In the genomic region with DNA sequence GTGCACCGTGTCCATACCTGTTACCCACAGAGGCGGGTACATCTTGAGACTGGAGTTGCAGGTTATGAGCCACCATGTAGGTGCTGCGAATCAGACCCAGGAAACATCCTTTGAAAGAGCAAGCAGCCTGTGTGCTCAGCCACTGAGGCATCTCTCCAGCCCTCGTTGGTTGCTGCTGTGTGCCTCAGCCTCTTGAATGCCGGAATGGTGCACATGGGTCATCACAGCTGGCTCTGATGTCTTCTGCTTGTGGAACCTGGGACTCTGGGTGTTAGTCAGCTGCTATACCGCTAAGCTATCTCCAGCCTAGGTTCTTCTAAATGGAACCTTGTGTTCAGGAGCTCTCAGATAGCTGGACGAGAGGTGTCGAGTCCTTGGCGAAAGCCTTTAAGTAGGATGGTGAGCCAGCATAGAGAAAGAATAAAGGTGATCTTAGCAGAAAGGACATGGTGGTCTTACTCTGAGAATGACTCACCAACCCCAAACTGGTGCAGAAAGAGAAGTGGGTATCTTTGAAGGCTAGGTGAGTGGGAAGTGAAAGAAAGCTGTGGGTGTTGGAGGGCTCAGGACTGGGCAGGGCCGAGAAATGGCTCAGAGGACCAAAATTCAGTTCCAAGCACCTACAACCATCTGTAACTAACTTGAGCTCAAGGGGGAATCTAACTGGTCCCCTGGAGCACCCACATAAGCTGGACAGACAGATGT, we compare ENCODE assay signal across 11 mouse cellular contexts. TPM values are rescaled to one million over a fixed set of nuclear protein-coding genes. Genes with fewer than 3 reads are reported as not detected.
DNase-seq lines count a peak whose midpoint lies in the region; ATAC-seq and TF ChIP-seq lines count a peak whose summit lies in the region.
"Had no signal": no experiment of that assay in that cellular context is flagged by ENCODE, and none has a peak within 500 bp of the region (broad histone marks: within the 10 kb centered on the region; RNA-seq: fewer than 3 reads in every experiment).

No protein-coding gene starts in this region.

- TF ChIP-seq CTCF in forebrain, postnatal 0 days (IDR thresholded peaks at IDR 0.05; ENCODE audit: low read depth): no peak
- no peak for TF ChIP-seq CTCF in gastrocnemius, adult 2 months (IDR thresholded peaks at IDR 0.05)

- no peaks in the 10 kb centered on the region for H3K27me3 ChIP-seq in forebrain, embryonic 10.5 days (ENCODE audit: poor library complexity, severe bottlenecking)
- no peaks in the 10 kb centered on the region for H3K27me3 ChIP-seq in forebrain, postnatal 0 days (ENCODE audit: insufficient read depth, low read length)
- no peaks in the 10 kb centered on the region for H3K27me3 ChIP-seq in liver, embryonic 11.5 days (replicated peaks; ENCODE audit: control insufficient read depth, insufficient read depth, low read length)
- H3K27me3 ChIP-seq in embryonic facial prominence, embryonic 13.5 days: no peaks in the 10 kb centered on the region
- no peaks in the 10 kb centered on the region for H3K27me3 ChIP-seq in midbrain, embryonic 14.5 days (ENCODE audit: control insufficient read depth, insufficient read depth, low read length)

- H3K27ac ChIP-seq in forebrain, embryonic 10.5 days: peak overlapping the region; percentile 62
- H3K27ac ChIP-seq in forebrain, postnatal 0 days (ENCODE audit: low read depth, low read length): no peak overlapping the region
- peak overlapping the region; percentile 94 for H3K27ac ChIP-seq in liver, embryonic 11.5 days (ENCODE audit: low read depth, low read length)
- H3K27ac ChIP-seq in embryonic facial prominence, embryonic 13.5 days: 0 out of 2 replicates have a peak overlapping the region, but pooled peaks have one; percentile 17
- H3K27ac ChIP-seq in midbrain, embryonic 14.5 days (replicated peaks; ENCODE audit: low read depth, low read length): peak overlapping the region; percentile 26; the same call in 1 of the 2 replicates
- no peak overlapping the region for H3K27ac ChIP-seq in gastrocnemius, adult 2 months

- H3K4me1 ChIP-seq in forebrain, embryonic 10.5 days: peaks cover 86% of the 10 kb centered on the region
- H3K4me1 ChIP-seq in forebrain, postnatal 0 days (ENCODE audit: insufficient read depth): no peaks in the 10 kb centered on the region
- H3K4me1 ChIP-seq in liver, embryonic 11.5 days (replicated peaks; ENCODE audit: control insufficient read depth, insufficient read depth, low read length): peaks cover 75% of the 10 kb centered on the region
- peaks cover 79% of the 10 kb centered on the region for H3K4me1 ChIP-seq in embryonic facial prominence, embryonic 13.5 days
- H3K4me1 ChIP-seq in midbrain, embryonic 14.5 days (ENCODE audit: control insufficient read depth, insufficient read depth, low read length): peaks cover 31% of the 10 kb centered on the region

- no peak for DNase-seq in forebrain, embryonic 10.5 days (ENCODE audit: extremely low spot score, low spot score)
- DNase-seq in forebrain, postnatal 0 days: no peak
- no peak for DNase-seq in liver, embryonic 11.5 days (ENCODE audit: low spot score)
- DNase-seq in liver: no peak
- no peak for DNase-seq in midbrain, embryonic 14.5 days
- DNase-seq in gastrocnemius, adult 2 months: no peak
- DNase-seq in layer of hippocampus, adult 9-10 months (ENCODE audit: low spot score): no peak
- DNase-seq: kidney, adult 8-10 months; lung, postnatal 4 days; retina, postnatal 1 day had no signal

- no peaks in the 10 kb centered on the region for H3K9me3 ChIP-seq in forebrain, embryonic 10.5 days
- H3K9me3 ChIP-seq in forebrain, postnatal 0 days (ENCODE audit: low read length): no peaks in the 10 kb centered on the region
- no peaks in the 10 kb centered on the region for H3K9me3 ChIP-seq in liver, embryonic 11.5 days (ENCODE audit: control insufficient read depth, low read length)
- H3K9me3 ChIP-seq in embryonic facial prominence, embryonic 13.5 days: no peaks in the 10 kb centered on the region
- H3K9me3 ChIP-seq in midbrain, embryonic 14.5 days (ENCODE audit: control insufficient read depth, low read length): no peaks in the 10 kb centered on the region

- intact Hi-C loops in gastrocnemius, adult 2 months (cut with DNase I): no loop called here

- H3K36me3 ChIP-seq in forebrain, embryonic 10.5 days (replicated peaks): peaks cover 15% of the 10 kb centered on the region
- H3K36me3 ChIP-seq in forebrain, postnatal 0 days (ENCODE audit: insufficient read depth): no peaks in the 10 kb centered on the region
- H3K36me3 ChIP-seq in liver, embryonic 11.5 days (ENCODE audit: control insufficient read depth, insufficient read depth, low read length): no peaks in the 10 kb centered on the region
- no peaks in the 10 kb centered on the region for H3K36me3 ChIP-seq in embryonic facial prominence, embryonic 13.5 days
- no peaks in the 10 kb centered on the region for H3K36me3 ChIP-seq in midbrain, embryonic 14.5 days (ENCODE audit: control insufficient read depth, insufficient read depth, low read length)

- no peak overlapping the region for H3K9ac ChIP-seq in forebrain, postnatal 0 days
- peak overlapping the region; percentile 18 for H3K9ac ChIP-seq in liver, embryonic 11.5 days (ENCODE audit: low read depth, low read length)
- no peak overlapping the region for H3K9ac ChIP-seq in embryonic facial prominence, embryonic 13.5 days
- no peak overlapping the region for H3K9ac ChIP-seq in midbrain, embryonic 14.5 days (replicated peaks; ENCODE audit: low read length)

- 88% methylated on average over 10 of the region's 10 CpGs for WGBS in forebrain, embryonic 10.5 days
- 83% methylated on average over 10 of the region's 10 CpGs for WGBS in forebrain, postnatal 0 days
- 82% methylated on average over 10 of the region's 10 CpGs for WGBS in liver, embryonic 11.5 days
- WGBS in embryonic facial prominence, embryonic 13.5 days: 83% methylated on average over 10 of the region's 10 CpGs
- 84% methylated on average over 10 of the region's 10 CpGs for WGBS in midbrain, embryonic 14.5 days

- H3K4me2 ChIP-seq in forebrain, postnatal 0 days (ENCODE audit: low read depth): no peak overlapping the region
- H3K4me2 ChIP-seq in liver, embryonic 11.5 days: peak overlapping the region; percentile 44
- no peak overlapping the region for H3K4me2 ChIP-seq in embryonic facial prominence, embryonic 13.5 days
- no peak overlapping the region for H3K4me2 ChIP-seq in midbrain, embryonic 14.5 days (ENCODE audit: low read length)

- no peak for ATAC-seq in forebrain, postnatal 0 days
- no peak for ATAC-seq in liver, embryonic 11.5 days (replicated peaks; ENCODE audit: low FRiP score)
- ATAC-seq in embryonic facial prominence, embryonic 13.5 days (ENCODE audit: insufficient number of reproducible peaks, insufficient read depth, low FRiP score, low TSS enrichment, low read depth): no peak
- no peak for ATAC-seq in midbrain, embryonic 14.5 days (ENCODE audit: low FRiP score, low TSS enrichment)

- no peak overlapping the region for H3K4me3 ChIP-seq in forebrain, embryonic 10.5 days
- no peak overlapping the region for H3K4me3 ChIP-seq in forebrain, postnatal 0 days (ENCODE audit: low read depth, low read length)
- no peak overlapping the region for H3K4me3 ChIP-seq in liver, embryonic 11.5 days (ENCODE audit: low read depth, low read length)
- H3K4me3 ChIP-seq in embryonic facial prominence, embryonic 13.5 days: no peak overlapping the region
- H3K4me3 ChIP-seq in midbrain, embryonic 14.5 days (replicated peaks; ENCODE audit: low read depth, low read length): no peak overlapping the region
- H3K4me3 ChIP-seq in gastrocnemius, adult 2 months: no peak overlapping the region

RNA-seq across cellular contexts. Expression of a gene that starts 16.5 kb away (rescaled TPM):
- polyA plus RNA-seq in forebrain, embryonic 10.5 days (2016; fragmentation: Nextera tagmentation; extraction: Ambion mirVana): 207 and 227 TPM in 2 replicates
- 121 and 171 TPM in 2 replicates for total RNA-seq in forebrain, postnatal 0 days (2014; rRNA removed)
- 147 and 193 TPM in 2 replicates for polyA plus RNA-seq in forebrain, postnatal 0 days (2015; fragmentation: Nextera tagmentation; extraction: Ambion mirVana)
- 99.7 and 101 TPM in 2 replicates for polyA plus RNA-seq in liver, embryonic 11.5 days (2014; fragmentation: Nextera tagmentation; extraction: Ambion mirVana)
- polyA plus RNA-seq in embryonic facial prominence, embryonic 13.5 days (2015; fragmentation: Nextera tagmentation; extraction: Ambion mirVana): 146 and 160 TPM in 2 replicates
- 132 and 158 TPM in 2 replicates for polyA plus RNA-seq in midbrain, embryonic 14.5 days (2014; fragmentation: Nextera tagmentation; extraction: Ambion mirVana)
- total RNA-seq in gastrocnemius, adult 2 months (2021): 10 to 100 TPM; 11.4 to 17.4 TPM

RNA-seq across cellular contexts. Expression of a gene that starts 35.8 kb away (rescaled TPM):
- 22.9 and 24.0 TPM in 2 replicates for polyA plus RNA-seq in forebrain, embryonic 10.5 days (2016; fragmentation: Nextera tagmentation; extraction: Ambion mirVana)
- 13.0 and 14.7 TPM in 2 replicates for total RNA-seq in forebrain, postnatal 0 days (2014; rRNA removed)
- polyA plus RNA-seq in forebrain, postnatal 0 days (2015; fragmentation: Nextera tagmentation; extraction: Ambion mirVana): 6.7 and 6.8 TPM in 2 replicates
- 17.1 and 17.5 TPM in 2 replicates for polyA plus RNA-seq in liver, embryonic 11.5 days (2014; fragmentation: Nextera tagmentation; extraction: Ambion mirVana)
- polyA plus RNA-seq in embryonic facial prominence, embryonic 13.5 days (2015; fragmentation: Nextera tagmentation; extraction: Ambion mirVana): 22.7 and 26.8 TPM in 2 replicates
- 10.0 and 11.0 TPM in 2 replicates for polyA plus RNA-seq in midbrain, embryonic 14.5 days (2014; fragmentation: Nextera tagmentation; extraction: Ambion mirVana)
- total RNA-seq in gastrocnemius, adult 2 months (2021): 10 to 100 TPM; 11.8 to 12.4 TPM

RNA-seq across cellular contexts. Expression of a gene that starts 49.1 kb away (rescaled TPM):
- 0.87 and 0.95 TPM in 2 replicates for polyA plus RNA-seq in forebrain, embryonic 10.5 days (2016; fragmentation: Nextera tagmentation; extraction: Ambion mirVana)
- total RNA-seq in forebrain, postnatal 0 days (2014; rRNA removed): 4.7 and 6.3 TPM in 2 replicates
- polyA plus RNA-seq in forebrain, postnatal 0 days (2015; fragmentation: Nextera tagmentation; extraction: Ambion mirVana): 1.8 and 2.7 TPM in 2 replicates
- polyA plus RNA-seq in liver, embryonic 11.5 days (2014; fragmentation: Nextera tagmentation; extraction: Ambion mirVana): 0.12 and 0.73 TPM in 2 replicates
- polyA plus RNA-seq in embryonic facial prominence, embryonic 13.5 days (2015; fragmentation: Nextera tagmentation; extraction: Ambion mirVana): 0.18 and 0.50 TPM in 2 replicates
- 0.70 and 1.5 TPM in 2 replicates for polyA plus RNA-seq in midbrain, embryonic 14.5 days (2014; fragmentation: Nextera tagmentation; extraction: Ambion mirVana)
- total RNA-seq in gastrocnemius, adult 2 months (2021): not detected

Comparison
In these comparisons a context has a peak if more than half of its experiments do, and no peak if none do; other contexts are left out.
1. H3K27ac ChIP-seq: peak in forebrain, embryonic 10.5 days (single experiment), liver, embryonic 11.5 days (single experiment), embryonic facial prominence, embryonic 13.5 days (single experiment) and midbrain, embryonic 14.5 days (single experiment); none in forebrain, postnatal 0 days (single experiment) and gastrocnemius, adult 2 months (single experiment).